Mouse (Mus musculus): ENCODE measurements around the gene Stard3. TPM values are rescaled to one million over a fixed set of nuclear protein-coding genes. Genes with fewer than 3 reads are reported as not detected.
A peak's percentile ranks its signal among the peaks of the same experiment; 100 is the strongest.

The Stard3 gene
- total and polyA plus RNA-seq, 3 experiments = 53.0 to 62.5 TPM; not detected in 1

GRCm38 (mm10) chr11:98355732-98356299 is 2.4 kb upstream of the Stard3 start (continued):
- TF ChIP-seq TAL1 (IDR thresholded peaks at IDR 0.05; ENCODE audit: low read length) (0 out of 2 replicates have a peak, but pooled peaks have one; percentile 8), ZC3H11A (IDR thresholded peaks at IDR 0.05; ENCODE audit: low read depth, low read length) (no peak), HCFC1 (IDR thresholded peaks at IDR 0.05; ENCODE audit: low read depth, low read length) (peak; percentile 60; the same call in 1 of the 2 replicates)

- Histone ChIP-seq H3K79me2 (ENCODE audit: control insufficient read depth, insufficient read depth, low read length, poor library complexity) (peaks cover 26% of the 10 kb centered on the region), H3K9ac (ENCODE audit: control insufficient read depth, low read depth, low read length, poor library complexity, severe bottlenecking) (peak overlapping the region; percentile 63; the same call in 1 of the 2 replicates), H3K9me3 (replicated peaks; ENCODE audit: insufficient read depth, low read length) (no peaks in the 10 kb centered on the region), H3K4me1 (ENCODE audit: control insufficient read depth in 1 of 2, insufficient read depth in 2 of 2, low read length in 2 of 2) (peaks cover 9 to 28% of the 10 kb centered on the region in 2 experiments), H3K27ac (ENCODE audit: control insufficient read depth, low read depth, low read length) (no peak overlapping the region; the same call in 1 of the 2 replicates), H3K4me3 (ENCODE audit: control insufficient read depth in 1 of 2, insufficient read depth in 1 of 2, low read depth in 2 of 2, low read length in 2 of 2) (no peak overlapping the region; a peak in 1 of 4 replicates), H3K27me3 (ENCODE audit: control insufficient read depth in 1 of 2, insufficient read depth in 2 of 2, low read length in 2 of 2) (no peaks in the 10 kb centered on the region), H3K36me3 (ENCODE audit: control insufficient read depth in 1 of 2, insufficient read depth in 2 of 2, low read length in 2 of 2) (peaks cover 0 to 17% of the 10 kb centered on the region in 2 experiments; a peak in 2 of 4 replicates)
- TF ChIP-seq SIN3A (IDR thresholded peaks at IDR 0.05; ENCODE audit: low read length) (no peak), TCF12 (IDR thresholded peaks at IDR 0.05; ENCODE audit: low read depth, low read length) (no peak), CHD1 (IDR thresholded peaks at IDR 0.05; ENCODE audit: low read depth, low read length) (no peak), ZMIZ1 (IDR thresholded peaks at IDR 0.05; ENCODE audit: low read depth, low read length) (no peak), E2F4 (IDR thresholded peaks at IDR 0.05; ENCODE audit: borderline replicate concordance, low read depth, low read length) (no peak), ETS1 (IDR thresholded peaks at IDR 0.05; ENCODE audit: low read depth, low read length) (no peak)
- DNase-seq (ENCODE audit: low read depth, low spot score) = no peak
Measured at GRCm38 (mm10) chr11:98356625-98357394, 1.4 kb upstream of the Stard3 start.

GRCm38 (mm10) chr11:98357396-98358160 is 590 bp upstream of the Stard3 start:
- Histone ChIP-seq H3K4me3 (ENCODE audit: control insufficient read depth in 1 of 2, insufficient read depth in 1 of 2, low read depth in 2 of 2, low read length in 2 of 2) (peak overlapping the region; percentile 58 to 75), H3K27ac (ENCODE audit: control insufficient read depth, low read depth, low read length) (peak overlapping the region; percentile 77), H3K9me3 (replicated peaks; ENCODE audit: insufficient read depth, low read length) (no peaks in the 10 kb centered on the region), H3K27me3 (ENCODE audit: control insufficient read depth in 1 of 2, insufficient read depth in 2 of 2, low read length in 2 of 2) (no peaks in the 10 kb centered on the region), H3K36me3 (ENCODE audit: control insufficient read depth in 1 of 2, insufficient read depth in 2 of 2, low read length in 2 of 2) (peaks cover 0 to 17% of the 10 kb centered on the region in 2 experiments; a peak in 2 of 4 replicates), H3K79me2 (ENCODE audit: control insufficient read depth, insufficient read depth, low read length, poor library complexity) (peaks cover 29% of the 10 kb centered on the region), H3K9ac (ENCODE audit: control insufficient read depth, low read depth, low read length, poor library complexity, severe bottlenecking) (peak overlapping the region; percentile 63), H3K4me1 (ENCODE audit: control insufficient read depth in 1 of 2, insufficient read depth in 2 of 2, low read length in 2 of 2) (peaks cover 9 to 28% of the 10 kb centered on the region in 2 experiments)
- DNase-seq (ENCODE audit: low read depth, low spot score) = no peak
- TF ChIP-seq CHD2 (IDR thresholded peaks at IDR 0.05; ENCODE audit: low read length) (no peak), ELF1 (IDR thresholded peaks at IDR 0.05; ENCODE audit: low read depth, low read length) (no peak), SMC3 (IDR thresholded peaks at IDR 0.05; ENCODE audit: low read depth, low read length) (no peak), CTCF (IDR thresholded peaks at IDR 0.05 in 2 of 3, conservative IDR thresholded peaks at IDR 0.05 in 1 of 3; ENCODE audit: control insufficient read depth in 1 of 3, insufficient read depth in 1 of 3, low read depth in 2 of 3, low read length in 3 of 3, poor library complexity in 1 of 3, severe bottlenecking in 1 of 3) (no peak), TCF12 (IDR thresholded peaks at IDR 0.05; ENCODE audit: low read depth, low read length) (no peak), TBP (IDR thresholded peaks at IDR 0.05; ENCODE audit: low read depth, low read length) (no peak), MXI1 (IDR thresholded peaks at IDR 0.05; ENCODE audit: low read depth, low read length) (no peak), SIN3A (IDR thresholded peaks at IDR 0.05; ENCODE audit: low read length) (no peak)
